Mouse (Mus musculus): ENCODE data around the gene Gpr146.

GRCm38 (mm10) chr5:139364911-139365571, 12.5 kb upstream of the Gpr146 start:
- TF ChIP-seq POLR2A (IDR thresholded peaks at IDR 0.05; ENCODE audit: insufficient read length, low read depth) (no peak), MYOD1 (IDR thresholded peaks at IDR 0.05; ENCODE audit: control insufficient read depth in 1 of 3, insufficient read length in 2 of 3, low read depth in 2 of 3) (no peak)
